Mouse (Mus musculus): ENCODE data around the gene Snrk. TPM values are rescaled to one million over a fixed set of nuclear protein-coding genes. Genes with fewer than 3 reads are reported as not detected.

Snrk gene
- polyA plus RNA-seq, 1 experiment from 2014 or later: 73.4 TPM

DNA sequence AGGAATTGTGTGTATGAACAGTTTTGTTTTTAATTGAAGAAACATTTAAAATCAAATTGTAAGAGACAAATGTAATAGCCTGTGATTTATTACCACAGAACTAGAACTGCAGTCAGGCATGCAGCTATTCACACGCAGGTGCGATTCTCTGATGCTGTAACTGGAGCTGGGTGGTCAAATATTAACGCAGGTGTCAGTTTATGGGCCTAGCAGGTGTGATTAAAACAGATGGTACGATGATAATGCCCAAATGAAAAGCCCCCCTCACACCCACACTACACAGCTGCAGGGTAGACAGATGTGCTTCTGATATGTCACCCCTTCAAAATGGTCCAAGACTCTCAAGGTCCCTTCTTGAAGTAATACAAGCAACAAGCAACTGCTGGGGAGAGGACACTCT lies 15.9 kb upstream of the Snrk start:
- Histone ChIP-seq H3K36me3 (ENCODE audit: control insufficient read depth, insufficient read depth) (no peaks in the 10 kb centered on the region), H3K27ac (ENCODE audit: low read length) (no peak overlapping the region), H3K9ac (replicated peaks; ENCODE audit: low read depth, low read length) (no peak overlapping the region), H3K4me3 (replicated peaks; ENCODE audit: low read length) (no peak overlapping the region), H3K27me3 (replicated peaks; ENCODE audit: control insufficient read depth, insufficient read depth, low read length) (no peaks in the 10 kb centered on the region), H3K4me2 (ENCODE audit: low read length) (no peak overlapping the region), H3K4me1 (replicated peaks; ENCODE audit: control insufficient read depth, insufficient read depth, low read length) (no peaks in the 10 kb centered on the region), H3K9me3 (ENCODE audit: control insufficient read depth, low read length) (no peaks in the 10 kb centered on the region)
- 79% methylated on average over 4 of the region's 4 CpGs for WGBS
- no peak for ATAC-seq

DNA sequence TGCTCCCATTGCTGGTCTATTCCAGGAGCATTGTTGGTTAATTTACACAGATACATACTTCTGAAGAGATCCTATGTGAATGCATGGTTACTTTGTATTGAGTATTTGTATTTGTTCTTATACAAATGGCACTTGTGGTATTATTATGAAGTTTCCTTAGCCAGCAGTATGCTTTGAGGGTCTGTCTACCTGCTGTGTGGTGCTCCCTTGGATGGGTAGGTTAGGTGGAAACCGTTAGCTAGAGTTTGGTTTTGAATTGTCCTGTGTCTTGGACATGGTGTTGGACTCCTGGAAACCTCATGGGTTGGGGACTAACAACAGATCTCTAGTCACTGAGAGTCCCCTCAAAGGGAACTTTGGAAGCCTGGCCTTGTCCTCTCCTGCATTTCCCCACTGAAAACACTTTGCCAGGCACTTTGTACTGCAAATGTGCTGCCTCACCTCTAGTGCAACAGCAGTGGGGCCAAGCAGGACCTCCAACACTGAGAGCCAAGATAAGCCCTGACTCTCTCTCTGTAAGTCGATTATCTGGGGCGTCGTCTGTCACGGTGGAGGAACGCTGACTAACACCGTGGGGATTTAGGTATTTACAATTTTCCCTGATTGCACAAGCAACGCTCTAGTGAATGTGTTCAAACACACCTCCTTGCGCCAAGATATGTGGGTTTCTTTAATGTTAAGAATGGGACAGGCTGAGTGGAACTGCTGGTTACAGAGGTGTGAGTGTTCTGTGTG lies 13.3 kb upstream of the Snrk start:
- Histone ChIP-seq H3K27me3 (replicated peaks; ENCODE audit: control insufficient read depth, insufficient read depth, low read length) (no peaks in the 10 kb centered on the region), H3K4me2 (ENCODE audit: low read length) (no peak overlapping the region), H3K4me3 (replicated peaks; ENCODE audit: low read length) (no peak overlapping the region), H3K9me3 (ENCODE audit: control insufficient read depth, low read length) (no peaks in the 10 kb centered on the region), H3K9ac (replicated peaks; ENCODE audit: low read depth, low read length) (no peak overlapping the region), H3K27ac (ENCODE audit: low read length) (no peak overlapping the region), H3K4me1 (replicated peaks; ENCODE audit: control insufficient read depth, insufficient read depth, low read length) (no peaks in the 10 kb centered on the region), H3K36me3 (ENCODE audit: control insufficient read depth, insufficient read depth) (no peaks in the 10 kb centered on the region)
- no peak for ATAC-seq
- WGBS: 77% methylated on average over 9 of the region's 9 CpGs

DNA sequence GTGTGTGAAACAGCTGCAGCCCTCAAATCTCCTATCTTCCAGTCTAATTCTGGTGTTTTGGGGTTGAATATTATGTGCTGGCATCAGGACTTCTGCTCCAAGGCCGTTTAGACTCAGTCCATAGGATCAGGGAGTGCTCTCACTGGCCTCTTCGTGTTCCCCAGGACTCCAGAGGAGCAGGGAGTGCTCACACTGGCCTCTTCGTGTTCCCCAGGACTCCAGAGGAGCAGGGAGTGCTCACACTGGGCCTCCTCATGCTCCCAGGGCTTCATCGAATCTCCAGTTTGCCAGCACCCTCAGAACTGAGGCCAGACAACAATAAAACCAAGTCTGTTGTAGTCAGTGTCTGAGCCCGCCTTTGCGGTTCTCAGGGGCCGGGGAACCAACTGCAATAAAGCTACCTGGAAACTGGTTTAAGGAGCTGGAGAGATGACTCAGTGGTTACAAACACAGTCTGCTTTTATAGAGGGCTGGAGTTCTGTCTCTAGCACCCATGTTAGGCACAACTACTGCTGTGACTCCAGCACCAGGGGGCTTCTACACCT lies 12.7 kb upstream of the Snrk start:
- Histone ChIP-seq H3K27ac (ENCODE audit: low read length) (no peak overlapping the region), H3K9ac (replicated peaks; ENCODE audit: low read depth, low read length) (no peak overlapping the region), H3K4me3 (replicated peaks; ENCODE audit: low read length) (no peak overlapping the region), H3K27me3 (replicated peaks; ENCODE audit: control insufficient read depth, insufficient read depth, low read length) (no peaks in the 10 kb centered on the region), H3K4me1 (replicated peaks; ENCODE audit: control insufficient read depth, insufficient read depth, low read length) (no peaks in the 10 kb centered on the region), H3K36me3 (ENCODE audit: control insufficient read depth, insufficient read depth) (no peaks in the 10 kb centered on the region), H3K4me2 (ENCODE audit: low read length) (no peak overlapping the region), H3K9me3 (ENCODE audit: control insufficient read depth, low read length) (no peaks in the 10 kb centered on the region)
- ATAC-seq: no peak
- WGBS: 62% methylated on average over 7 of the region's 7 CpGs

DNA sequence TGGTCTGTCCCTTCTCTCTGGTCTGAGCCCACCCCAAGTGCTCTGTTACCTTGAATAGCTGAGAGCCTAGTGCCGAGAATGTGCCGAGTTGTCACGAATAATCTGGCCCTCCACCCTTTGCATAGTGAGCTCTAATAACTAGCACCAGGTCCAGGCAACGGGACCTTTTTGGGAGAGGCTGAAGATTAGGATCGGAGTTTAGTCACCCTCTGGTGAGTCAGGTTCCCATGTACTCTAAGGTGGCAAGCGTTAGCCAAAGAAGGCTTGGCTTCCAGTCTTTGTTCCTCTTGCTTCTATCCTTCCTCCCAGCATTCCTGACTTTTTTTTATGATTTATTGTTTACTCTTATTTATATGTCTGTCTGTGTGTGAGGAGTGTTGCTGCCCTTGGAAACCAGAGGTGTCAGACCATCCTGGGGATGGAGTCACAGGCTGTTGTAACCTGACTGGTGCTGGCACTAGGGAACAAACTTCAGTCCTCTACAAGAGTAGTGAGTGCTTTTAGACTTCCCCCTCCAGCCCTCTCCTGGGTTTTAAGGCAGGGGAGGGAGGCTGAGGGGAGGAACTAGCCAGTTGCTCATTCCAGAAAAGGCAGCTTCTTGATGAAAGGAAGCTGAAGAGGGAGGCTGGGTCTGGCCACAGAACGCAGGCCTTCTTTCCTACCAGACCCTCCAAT lies 9.2 kb upstream of the Snrk start:
- Histone ChIP-seq H3K9ac (replicated peaks; ENCODE audit: low read depth, low read length) (no peak overlapping the region), H3K27me3 (replicated peaks; ENCODE audit: control insufficient read depth, insufficient read depth, low read length) (no peaks in the 10 kb centered on the region), H3K4me3 (replicated peaks; ENCODE audit: low read length) (no peak overlapping the region), H3K4me2 (ENCODE audit: low read length) (no peak overlapping the region), H3K27ac (ENCODE audit: low read length) (no peak overlapping the region), H3K36me3 (ENCODE audit: control insufficient read depth, insufficient read depth) (no peaks in the 10 kb centered on the region), H3K9me3 (ENCODE audit: control insufficient read depth, low read length) (no peaks in the 10 kb centered on the region), H3K4me1 (replicated peaks; ENCODE audit: control insufficient read depth, insufficient read depth, low read length) (no peaks in the 10 kb centered on the region)
- ATAC-seq: no peak
- WGBS: 70% methylated on average over 7 of the region's 7 CpGs

DNA sequence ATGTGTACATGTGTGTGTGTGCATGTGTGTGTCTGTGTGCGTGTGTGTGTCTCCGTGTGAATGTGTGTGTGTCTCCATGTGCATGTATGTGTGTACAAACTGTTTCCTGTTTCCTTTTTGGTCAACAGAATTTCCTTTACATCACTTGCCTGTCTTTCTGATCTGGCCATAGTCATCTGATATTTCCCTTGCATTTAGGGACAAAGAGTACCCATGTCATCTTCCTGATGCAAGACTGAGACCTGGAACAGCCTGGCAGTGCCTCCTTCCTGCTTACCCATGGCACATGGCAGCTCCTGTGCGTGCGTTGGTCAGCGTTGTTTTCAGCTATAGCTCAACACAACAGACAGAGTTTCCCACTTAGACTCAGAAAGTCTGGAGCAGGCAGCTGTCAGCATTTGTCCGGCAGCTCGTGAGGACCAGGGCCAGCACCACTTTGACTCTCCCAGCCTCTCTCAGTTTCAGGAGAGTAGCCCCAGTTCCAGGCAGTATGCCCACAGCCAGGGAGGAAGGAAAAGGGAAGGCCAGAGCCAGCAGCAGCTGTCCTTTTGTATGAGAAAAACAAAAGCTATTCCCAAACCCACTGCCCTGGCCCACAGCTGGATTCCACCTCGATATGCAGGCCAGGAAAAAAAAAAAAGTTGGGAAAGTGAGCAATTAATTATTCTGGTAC lies 7.4 kb upstream of the Snrk start:
- no peak overlapping the region for H3K4me3 ChIP-seq (replicated peaks; ENCODE audit: low read length)
- no peak overlapping the region for H3K27ac ChIP-seq (ENCODE audit: low read length)
- no peak overlapping the region for H3K9ac ChIP-seq (replicated peaks; ENCODE audit: low read depth, low read length)
- no peaks in the 10 kb centered on the region for H3K27me3 ChIP-seq (replicated peaks; ENCODE audit: control insufficient read depth, insufficient read depth, low read length)
- H3K4me2 ChIP-seq (ENCODE audit: low read length): no peak overlapping the region
- no peaks in the 10 kb centered on the region for H3K36me3 ChIP-seq (ENCODE audit: control insufficient read depth, insufficient read depth)
- ATAC-seq: no peak
- H3K4me1 ChIP-seq (replicated peaks; ENCODE audit: control insufficient read depth, insufficient read depth, low read length): no peaks in the 10 kb centered on the region
- no peaks in the 10 kb centered on the region for H3K9me3 ChIP-seq (ENCODE audit: control insufficient read depth, low read length)
- 43% methylated on average over 8 of the region's 8 CpGs for WGBS

DNA sequence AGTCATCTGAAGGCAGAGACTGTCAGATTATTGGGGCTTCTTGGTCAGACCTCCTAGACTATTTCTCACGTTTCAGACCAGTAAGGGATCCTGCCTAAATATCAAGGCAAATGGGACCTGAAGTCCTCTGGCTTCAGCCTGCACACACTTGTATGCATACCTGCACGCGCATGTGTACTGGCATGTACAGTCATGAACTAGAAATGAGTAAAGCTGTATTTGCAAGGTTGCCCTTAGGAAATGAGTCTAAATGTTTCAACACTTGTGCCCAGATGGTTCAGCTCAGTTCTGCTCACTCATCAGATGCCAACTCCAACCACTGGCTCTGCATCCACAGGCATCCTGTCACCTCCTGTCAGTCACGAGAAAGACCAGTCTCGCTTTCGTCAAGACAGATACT lies 6.6 kb upstream of the Snrk start:
- no peaks in the 10 kb centered on the region for H3K4me1 ChIP-seq (replicated peaks; ENCODE audit: control insufficient read depth, insufficient read depth, low read length)
- no peak overlapping the region for H3K4me2 ChIP-seq (ENCODE audit: low read length)
- H3K27me3 ChIP-seq (replicated peaks; ENCODE audit: control insufficient read depth, insufficient read depth, low read length): no peaks in the 10 kb centered on the region
- H3K4me3 ChIP-seq (replicated peaks; ENCODE audit: low read length): no peak overlapping the region
- no peak overlapping the region for H3K9ac ChIP-seq (replicated peaks; ENCODE audit: low read depth, low read length)
- 82% methylated on average over 6 of the region's 6 CpGs for WGBS
- no peak for ATAC-seq
- no peak overlapping the region for H3K27ac ChIP-seq (ENCODE audit: low read length)
- H3K9me3 ChIP-seq (ENCODE audit: control insufficient read depth, low read length): no peaks in the 10 kb centered on the region
- H3K36me3 ChIP-seq (ENCODE audit: control insufficient read depth, insufficient read depth): no peaks in the 10 kb centered on the region

DNA sequence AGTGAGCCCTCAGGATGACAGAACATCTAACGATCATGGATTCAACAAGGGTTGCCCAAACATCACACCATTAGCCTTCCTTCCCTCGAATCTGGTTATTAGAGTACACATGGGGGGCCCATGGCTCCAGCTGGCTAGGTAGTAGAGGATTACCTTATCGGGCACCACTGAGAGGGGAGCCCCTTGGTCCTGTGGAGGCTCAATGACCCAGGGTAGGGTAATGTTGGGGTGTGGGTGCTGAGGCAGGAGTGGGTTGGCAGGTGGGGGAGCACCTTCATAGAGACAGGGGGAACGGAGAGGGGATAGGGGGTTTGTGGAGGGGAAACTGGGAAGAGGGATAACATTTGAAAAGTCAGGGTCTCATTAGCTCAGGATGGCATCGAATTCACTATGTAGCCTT lies 6.1 kb upstream of the Snrk start:
- H3K36me3 ChIP-seq (ENCODE audit: control insufficient read depth, insufficient read depth): no peaks in the 10 kb centered on the region
- H3K4me1 ChIP-seq (replicated peaks; ENCODE audit: control insufficient read depth, insufficient read depth, low read length): no peaks in the 10 kb centered on the region
- H3K9ac ChIP-seq (replicated peaks; ENCODE audit: low read depth, low read length): no peak overlapping the region
- no peak overlapping the region for H3K27ac ChIP-seq (ENCODE audit: low read length)
- no peak for ATAC-seq
- H3K27me3 ChIP-seq (replicated peaks; ENCODE audit: control insufficient read depth, insufficient read depth, low read length): no peaks in the 10 kb centered on the region
- 78% methylated on average over 5 of the region's 5 CpGs for WGBS
- H3K9me3 ChIP-seq (ENCODE audit: control insufficient read depth, low read length): no peaks in the 10 kb centered on the region
- no peak overlapping the region for H3K4me2 ChIP-seq (ENCODE audit: low read length)
- no peak overlapping the region for H3K4me3 ChIP-seq (replicated peaks; ENCODE audit: low read length)

DNA sequence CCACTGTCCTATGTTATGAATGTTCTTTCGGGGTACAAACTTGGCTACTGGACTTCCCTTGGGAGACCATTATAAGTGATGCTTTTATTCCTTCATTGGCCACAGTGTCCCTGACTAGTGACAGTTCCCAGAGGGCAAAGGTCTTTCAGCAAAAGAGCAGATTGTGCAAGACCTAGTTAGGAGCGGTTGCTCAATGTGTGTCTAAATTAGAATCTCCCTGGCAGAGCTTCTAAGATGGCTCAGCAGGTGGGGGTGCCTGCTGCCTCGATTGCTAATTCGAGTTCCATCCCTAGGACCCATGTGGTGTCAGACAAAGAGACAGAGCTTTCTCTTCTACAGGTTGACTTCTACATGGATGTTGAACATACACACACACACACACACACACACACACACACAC lies 1.5 kb upstream of the Snrk start:
- H3K9ac ChIP-seq (replicated peaks; ENCODE audit: low read depth, low read length): no peak overlapping the region
- H3K4me2 ChIP-seq (ENCODE audit: low read length): no peak overlapping the region
- H3K27ac ChIP-seq (ENCODE audit: low read length): no peak overlapping the region
- peaks cover 5% of the 10 kb centered on the region for H3K4me1 ChIP-seq (replicated peaks; ENCODE audit: control insufficient read depth, insufficient read depth, low read length)
- WGBS: 52% methylated on average over 4 of the region's 4 CpGs
- H3K27me3 ChIP-seq (replicated peaks; ENCODE audit: control insufficient read depth, insufficient read depth, low read length): no peaks in the 10 kb centered on the region
- no peaks in the 10 kb centered on the region for H3K36me3 ChIP-seq (ENCODE audit: control insufficient read depth, insufficient read depth)
- no peaks in the 10 kb centered on the region for H3K9me3 ChIP-seq (ENCODE audit: control insufficient read depth, low read length)
- H3K4me3 ChIP-seq (replicated peaks; ENCODE audit: low read length): no peak overlapping the region
- no peak for ATAC-seq

DNA sequence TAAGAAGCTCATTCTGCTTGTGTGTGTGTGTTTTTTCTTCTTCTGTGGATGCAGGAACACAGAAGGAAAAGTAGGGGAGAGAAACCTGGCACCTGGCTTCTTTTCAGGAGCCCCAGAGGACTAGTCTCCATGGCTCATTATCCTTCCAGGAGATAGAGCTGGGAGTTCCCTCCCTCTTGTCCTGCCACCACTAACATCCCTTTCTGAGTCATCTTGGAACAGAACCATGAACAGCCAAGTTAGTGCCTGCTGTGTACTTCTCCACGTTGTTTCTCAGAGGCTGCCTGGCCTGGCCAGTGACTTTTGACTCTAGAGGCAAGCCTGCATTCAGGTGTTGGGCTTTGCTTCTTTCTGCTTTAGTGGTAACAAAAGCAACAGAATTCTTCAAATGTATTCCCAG lies 707 bp upstream of the Snrk start:
- ATAC-seq: no peak
- WGBS: 50% methylated on average over 1 of the region's 1 CpGs
- Histone ChIP-seq H3K27ac (ENCODE audit: low read length) (no peak overlapping the region), H3K36me3 (ENCODE audit: control insufficient read depth, insufficient read depth) (no peaks in the 10 kb centered on the region), H3K4me2 (ENCODE audit: low read length) (no peak overlapping the region), H3K4me3 (replicated peaks; ENCODE audit: low read length) (no peak overlapping the region), H3K9me3 (ENCODE audit: control insufficient read depth, low read length) (no peaks in the 10 kb centered on the region), H3K9ac (replicated peaks; ENCODE audit: low read depth, low read length) (no peak overlapping the region), H3K4me1 (replicated peaks; ENCODE audit: control insufficient read depth, insufficient read depth, low read length) (peaks cover 5% of the 10 kb centered on the region), H3K27me3 (replicated peaks; ENCODE audit: control insufficient read depth, insufficient read depth, low read length) (no peaks in the 10 kb centered on the region)

Data from forebrain, embryonic 16.5 days (tissue).